Mouse (Mus musculus) adrenal gland, adult (tissue): ENCODE results near the gene Dpagt1.
"Not testable (repeated sequence)": the region's sequence is repeated elsewhere in the genome, so short reads cannot be mapped to it uniquely, and the experiment has no call there.

ENCODE experiments used
- DNase-seq, 2 experiments: peaks; one replicate each; pipeline ENCODE4 v3.0.0; 2022 to 2023; ENCODE audit warnings: low spot score in 1 of 2; ENCODE audit not compliant: inconsistent age in 2 of 2

The Dpagt1 gene

DNA sequence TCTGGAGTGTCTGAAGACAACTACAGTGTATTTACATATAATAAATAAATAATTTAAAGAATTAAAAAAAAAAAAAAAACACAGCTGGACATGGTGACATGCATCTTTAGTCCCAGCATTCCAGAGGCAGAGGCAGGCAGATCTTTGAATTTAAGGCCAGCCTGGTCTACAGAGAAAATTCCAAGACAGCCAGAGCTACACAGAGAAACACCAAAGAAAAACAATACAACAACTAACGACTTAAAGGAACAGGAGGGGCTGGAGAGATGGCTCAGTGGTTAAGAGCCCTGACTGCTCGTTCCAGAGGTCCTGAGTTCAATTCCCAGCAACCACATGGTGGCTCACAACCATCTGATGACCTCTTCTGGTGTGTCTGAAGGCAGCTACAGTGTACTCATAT is 51.5 kb downstream of the Dpagt1 start:
- not testable (repeated sequence) for DNase-seq

DNA sequence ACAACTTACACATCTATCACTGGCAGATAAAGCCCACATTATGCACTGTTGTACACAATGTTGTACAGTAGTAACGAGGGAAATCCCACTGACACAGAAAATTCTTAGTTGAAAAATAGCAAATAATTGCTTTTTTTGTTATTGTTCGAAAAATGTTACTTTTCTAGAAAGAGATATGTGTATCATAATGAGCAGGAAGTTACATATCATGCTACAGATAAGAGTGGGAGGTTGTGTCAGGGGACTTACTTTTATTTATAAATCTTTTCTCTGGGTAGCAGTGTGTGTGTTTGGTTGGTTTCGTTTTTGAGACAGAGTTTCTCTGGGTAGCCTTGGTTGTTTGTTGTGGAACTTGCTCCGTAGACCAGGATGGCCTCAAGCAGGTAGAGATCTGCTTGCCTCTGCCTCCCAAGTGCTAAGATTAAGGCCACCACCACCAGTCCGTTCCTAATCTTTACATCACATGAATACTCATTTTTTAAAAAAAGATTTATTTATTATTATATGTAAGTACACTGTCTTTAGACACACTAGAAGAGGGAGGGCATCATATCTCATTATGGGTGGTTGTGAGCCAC is 52.4 kb downstream of the Dpagt1 start:
- DNase-seq = no peak

DNA sequence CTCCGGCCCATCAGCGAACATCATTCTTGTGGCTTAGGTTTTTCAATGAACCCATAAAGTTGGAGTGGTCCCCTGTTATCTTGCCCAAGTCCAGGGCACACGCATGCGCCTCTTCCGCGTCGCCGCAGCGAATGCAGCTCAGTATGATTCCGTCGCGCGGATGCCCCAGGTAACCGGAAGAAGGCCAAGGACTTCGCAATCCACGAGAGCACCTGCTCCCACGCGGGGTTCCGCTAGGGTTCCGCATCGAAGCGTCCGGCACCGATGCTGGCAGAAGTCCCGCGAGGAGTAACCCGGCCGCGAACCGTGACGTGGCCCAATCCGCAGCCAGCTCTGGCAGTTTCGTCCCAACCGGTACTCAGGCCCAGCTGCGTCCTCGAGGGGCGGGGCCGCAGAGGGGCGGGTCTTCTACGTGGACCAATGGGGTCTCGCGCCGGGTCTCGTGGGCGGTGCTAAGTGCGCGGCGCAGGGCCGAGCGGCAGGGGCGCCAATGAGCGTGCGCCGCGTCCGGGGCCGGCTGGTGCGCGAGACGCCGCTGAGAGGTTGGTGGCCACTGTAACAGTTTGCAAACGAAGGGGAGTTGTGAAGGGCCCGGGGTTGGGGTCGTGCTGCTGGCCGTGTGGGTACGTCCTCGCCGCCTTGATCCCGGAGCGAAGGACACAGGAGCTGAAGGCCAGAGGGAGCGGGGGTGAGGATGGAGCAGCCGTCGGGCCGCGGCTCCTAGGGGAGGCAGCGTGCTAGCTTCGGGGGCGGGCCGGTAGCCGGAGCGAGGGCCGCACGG is 53.4 kb downstream of the Dpagt1 start, which contains the start of gene Hyou1:
Hyou1 (plus strand) TSS at position 437 of the 781 bp plus-strand sequence.
- DNase-seq = peak; percentile 99 to 100

DNA sequence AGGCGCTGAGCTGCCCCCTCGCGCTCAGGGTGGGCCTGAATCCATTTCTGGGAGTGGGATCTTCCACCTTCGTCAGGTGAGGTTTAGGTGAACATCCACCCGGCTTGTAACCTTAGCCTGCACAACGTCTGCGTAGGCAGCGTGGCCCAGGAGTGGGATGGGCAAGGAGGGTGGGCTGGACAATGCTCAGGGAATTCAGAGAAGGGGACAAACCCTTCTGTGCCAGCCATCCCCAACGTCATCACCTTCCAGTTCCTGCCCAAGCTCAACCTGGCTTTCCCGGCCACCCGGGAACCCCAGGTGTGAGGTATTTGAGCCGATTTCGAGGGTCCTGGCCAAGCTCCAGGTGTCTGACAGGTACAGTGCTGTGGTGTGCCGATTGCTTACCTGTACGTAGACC is 54.0 kb downstream of the Dpagt1 start:
- no peak for DNase-seq
